Mouse (Mus musculus): ENCODE measurements around the gene Wdr45. TPM values are rescaled to one million over a fixed set of nuclear protein-coding genes. Genes with fewer than 3 reads are reported as not detected.

The Wdr45 gene
- polyA plus RNA-seq, 1 experiment from 2014 or later, result 28.8 TPM

- no peaks in the 10 kb centered on the region for H3K27me3 ChIP-seq (ENCODE audit: control insufficient read depth, insufficient read depth, low read length)
- peak; percentile 33; the same call in 1 of the 2 replicates for ATAC-seq (ENCODE audit: insufficient number of reproducible peaks, insufficient read depth, low FRiP score, low read depth)
- H3K4me3 ChIP-seq (ENCODE audit: low read depth, low read length), result no peak overlapping the region
- no peak overlapping the region for H3K4me2 ChIP-seq (replicated peaks; ENCODE audit: low read depth, low read length)
- WGBS, result 47% methylated on average over 8 of the region's 8 CpGs
- H3K36me3 ChIP-seq (ENCODE audit: control insufficient read depth, insufficient read depth, low read length), result peaks cover 5% of the 10 kb centered on the region; the same call in 1 of the 2 replicates
- H3K4me1 ChIP-seq (ENCODE audit: control insufficient read depth, insufficient read depth, low read length), result no peaks in the 10 kb centered on the region
- H3K9ac ChIP-seq (replicated peaks; ENCODE audit: low read depth, low read length), result no peak overlapping the region
- H3K9me3 ChIP-seq (ENCODE audit: control insufficient read depth, low read depth, low read length), result no peaks in the 10 kb centered on the region
- no peak overlapping the region for H3K27ac ChIP-seq (ENCODE audit: low read length)
These were observed 62.4 kb downstream of the Wdr45 start for GRCm38 (mm10) chrX:7776329-7777082.

Other genes starting within 250 kb of the Wdr45 start
- gene Foxp3, start 140.7 kb upstream of the Wdr45 start, polyA plus RNA-seq (2014; fragmentation: Nextera tagmentation; extraction: Ambion mirVana), result 0.07 TPM in 1 of 2 replicates, not detected in the other
- 1.9 TPM in 2 replicates for gene Ppp1r3f, start 140.1 kb upstream of the Wdr45 start, polyA plus RNA-seq (2014; fragmentation: Nextera tagmentation; extraction: Ambion mirVana)
- 26.2 and 29.4 TPM in 2 replicates for gene Ccdc22, start 108.8 kb upstream of the Wdr45 start, polyA plus RNA-seq (2014; fragmentation: Nextera tagmentation; extraction: Ambion mirVana)
- 0.13 TPM in 1 of 2 replicates, not detected in the other for gene Cacna1f, start 107.2 kb upstream of the Wdr45 start, polyA plus RNA-seq (2014; fragmentation: Nextera tagmentation; extraction: Ambion mirVana)
- gene Syp, start 75.9 kb upstream of the Wdr45 start, polyA plus RNA-seq (2014; fragmentation: Nextera tagmentation; extraction: Ambion mirVana), result 5.2 and 7.4 TPM in 2 replicates
- 11.1 and 12.0 TPM in 2 replicates for gene Prickle3, start 57.1 kb upstream of the Wdr45 start, polyA plus RNA-seq (2014; fragmentation: Nextera tagmentation; extraction: Ambion mirVana)
- gene Plp2, start 42.9 kb upstream of the Wdr45 start, polyA plus RNA-seq (2014; fragmentation: Nextera tagmentation; extraction: Ambion mirVana), result 299 and 310 TPM in 2 replicates
- 0.71 and 0.80 TPM in 2 replicates for gene Magix, start 33.1 kb upstream of the Wdr45 start, polyA plus RNA-seq (2014; fragmentation: Nextera tagmentation; extraction: Ambion mirVana)
- gene Gpkow, start 17.2 kb upstream of the Wdr45 start, polyA plus RNA-seq (2014; fragmentation: Nextera tagmentation; extraction: Ambion mirVana), result 39.0 and 42.0 TPM in 2 replicates
- 0.54 TPM in 1 of 2 replicates, not detected in the other for gene Gm45208, start 7.9 kb downstream of the Wdr45 start, polyA plus RNA-seq (2014; fragmentation: Nextera tagmentation; extraction: Ambion mirVana)
- 91.5 and 95.7 TPM in 2 replicates for gene Praf2, start 14.1 kb downstream of the Wdr45 start, polyA plus RNA-seq (2014; fragmentation: Nextera tagmentation; extraction: Ambion mirVana)
- gene Ccdc120, start 36.6 kb downstream of the Wdr45 start, polyA plus RNA-seq (2014; fragmentation: Nextera tagmentation; extraction: Ambion mirVana), result 18.5 and 24.6 TPM in 2 replicates
- 20.9 and 22.3 TPM in 2 replicates for gene Tfe3, start 48.2 kb downstream of the Wdr45 start, polyA plus RNA-seq (2014; fragmentation: Nextera tagmentation; extraction: Ambion mirVana)
- 35.7 and 41.8 TPM in 2 replicates for gene Gripap1, start 75.4 kb downstream of the Wdr45 start, polyA plus RNA-seq (2014; fragmentation: Nextera tagmentation; extraction: Ambion mirVana)
- gene Kcnd1, start 108.0 kb downstream of the Wdr45 start, polyA plus RNA-seq (2014; fragmentation: Nextera tagmentation; extraction: Ambion mirVana), result 2.8 and 2.9 TPM in 2 replicates
- 28.5 and 33.6 TPM in 2 replicates for gene Otud5, start 127.0 kb downstream of the Wdr45 start, polyA plus RNA-seq (2014; fragmentation: Nextera tagmentation; extraction: Ambion mirVana)
- 8.0 and 10.8 TPM in 2 replicates for gene Pim2, start 163.9 kb downstream of the Wdr45 start, polyA plus RNA-seq (2014; fragmentation: Nextera tagmentation; extraction: Ambion mirVana)
- 16.8 and 17.4 TPM in 2 replicates for gene Slc35a2, start 169.7 kb downstream of the Wdr45 start, polyA plus RNA-seq (2014; fragmentation: Nextera tagmentation; extraction: Ambion mirVana)
- 102 and 104 TPM in 2 replicates for gene Pqbp1, start 184.9 kb downstream of the Wdr45 start, polyA plus RNA-seq (2014; fragmentation: Nextera tagmentation; extraction: Ambion mirVana)
- gene Timm17b, start 185.0 kb downstream of the Wdr45 start, polyA plus RNA-seq (2014; fragmentation: Nextera tagmentation; extraction: Ambion mirVana), result 159 and 172 TPM in 2 replicates
- not detected in 2 replicates for gene Gm10491, start 193.5 kb downstream of the Wdr45 start, polyA plus RNA-seq (2014; fragmentation: Nextera tagmentation; extraction: Ambion mirVana)
- gene Gm10490, start 195.2 kb downstream of the Wdr45 start, polyA plus RNA-seq (2014; fragmentation: Nextera tagmentation; extraction: Ambion mirVana), result not detected in 2 replicates
- 9.0 and 9.5 TPM in 2 replicates for gene Pcsk1n, start 205.5 kb downstream of the Wdr45 start, polyA plus RNA-seq (2014; fragmentation: Nextera tagmentation; extraction: Ambion mirVana)
- not detected in 2 replicates for gene Eras, start 214.3 kb downstream of the Wdr45 start, polyA plus RNA-seq (2014; fragmentation: Nextera tagmentation; extraction: Ambion mirVana)
- 26.2 and 27.8 TPM in 2 replicates for gene Hdac6, start 233.6 kb downstream of the Wdr45 start, polyA plus RNA-seq (2014; fragmentation: Nextera tagmentation; extraction: Ambion mirVana)